Mouse (Mus musculus) heart, postnatal 14 days (tissue): Measurements from ENCODE around the gene Azin2. TPM values are rescaled to one million over a fixed set of nuclear protein-coding genes. Genes with fewer than 3 reads are reported as not detected.
A peak's percentile ranks its signal among the peaks of the same experiment; 100 is the strongest.

Experiments used
- DNase-seq, 2 experiments: peaks; one replicate each; pipeline ENCODE4 v3.0.0; 2021 to 2022
- intact Hi-C: fragments of 180-260 bp; cut with DNase I; formaldehyde crosslinking; loops from one replicate; pipeline ENCODE4 v1.15.1; 2025
- total RNA-seq, 2 experiments: library from RNA; stranded (reverse); gene quantifications; 2 replicates each; pipeline ENCODE4 v1.2.3; 2021

The Azin2 gene
- total RNA-seq, 2 experiments from 2014 or later = 2.5 to 3.2 TPM

GRCm38 (mm10) chr4:128948137-128948674 is 14.0 kb downstream of the Azin2 start:
- intact Hi-C loops = no loop called here
- peak; percentile 24 to 53 for DNase-seq

- peak in 1 of 2 experiments; percentile 19 for DNase-seq
- intact Hi-C loops = no loop called here
Observed at GRCm38 (mm10) chr4:128947326-128947933, 14.8 kb downstream of the Azin2 start.

GRCm38 (mm10) chr4:128946736-128947135 is 15.5 kb downstream of the Azin2 start:
- DNase-seq = no peak
- intact Hi-C loops = no loop called here

GRCm38 (mm10) chr4:128942346-128942745 is 19.9 kb downstream of the Azin2 start:
- intact Hi-C loops = no loop called here
- DNase-seq = no peak

- intact Hi-C loops = no loop called here
- no peak for DNase-seq
Observed at GRCm38 (mm10) chr4:128935595-128935994, 26.6 kb downstream of the Azin2 start.

- intact Hi-C loops = no loop called here
- no peak for DNase-seq
Observed at GRCm38 (mm10) chr4:128932783-128933182, 29.5 kb downstream of the Azin2 start.

- DNase-seq = peak; percentile 79 to 85
- intact Hi-C loops = loop anchor here (2.0 kb wide), 1 partner anchor 42 kb away; the partner anchor contains the start of gene Trim62
Observed at GRCm38 (mm10) chr4:128924841-128925606, 37.2 kb downstream of the Azin2 start.

GRCm38 (mm10) chr4:128923603-128924002 is 38.6 kb downstream of the Azin2 start:
- intact Hi-C loops = loop anchor here (2.0 kb wide), 1 partner anchor 41 kb away; the partner anchor contains the start of gene Trim62
- no peak for DNase-seq

GRCm38 (mm10) chr4:128919106-128919505 is 43.1 kb downstream of the Azin2 start:
- DNase-seq = no peak
- intact Hi-C loops = no loop called here

GRCm38 (mm10) chr4:128918187-128918586 is 44.1 kb downstream of the Azin2 start:
- intact Hi-C loops = no loop called here
- DNase-seq = no peak

GRCm38 (mm10) chr4:128917756-128918155 is 44.5 kb downstream of the Azin2 start:
- DNase-seq = no peak
- intact Hi-C loops = no loop called here

- intact Hi-C loops = no loop called here
- DNase-seq = no peak
Observed at GRCm38 (mm10) chr4:128917119-128917518, 45.1 kb downstream of the Azin2 start.

- intact Hi-C loops = no loop called here
- peak; percentile 28 to 58 for DNase-seq
Observed at GRCm38 (mm10) chr4:128913794-128914193, 48.4 kb downstream of the Azin2 start.

GRCm38 (mm10) chr4:128912085-128912484 is 50.2 kb downstream of the Azin2 start:
- no peak for DNase-seq
- intact Hi-C loops = no loop called here

- intact Hi-C loops = no loop called here
- no peak for DNase-seq
Observed at GRCm38 (mm10) chr4:128910276-128911063, 51.8 kb downstream of the Azin2 start.

- intact Hi-C loops = loop anchor here (2.0 kb wide), 1 partner anchor 175 kb away; no protein-coding TSS in a partner anchor
- DNase-seq = no peak
Observed at GRCm38 (mm10) chr4:128909378-128909831, 52.8 kb downstream of the Azin2 start.

GRCm38 (mm10) chr4:128908586-128909377 is 53.5 kb downstream of the Azin2 start:
- DNase-seq = peak; percentile 39 to 52

GRCm38 (mm10) chr4:128907238-128907968 is 54.8 kb downstream of the Azin2 start:
- intact Hi-C loops = no loop called here
- DNase-seq = no peak

More at GRCm38 (mm10) chr4:128908586-128909377, 53.5 kb downstream of the Azin2 start:
- intact Hi-C loops = loop anchor here (2.0 kb wide), 1 partner anchor 176 kb away; no protein-coding TSS in a partner anchor

- intact Hi-C loops = no loop called here
- DNase-seq = no peak
Observed at GRCm38 (mm10) chr4:128906757-128907156, 55.5 kb downstream of the Azin2 start.
